Mouse (Mus musculus): Measurements from ENCODE around the gene Vmn1r143. TPM values are rescaled to one million over a fixed set of nuclear protein-coding genes. Genes with fewer than 3 reads are reported as not detected.
"Not testable (repeated sequence)": the region's sequence is repeated elsewhere in the genome, so short reads cannot be mapped to it uniquely, and the experiment has no call there.

The Vmn1r143 gene
- polyA plus RNA-seq (2012; ENCODE audit: insufficient read depth, insufficient read length, missing spikeins): not detected in 2 replicates

- not testable (repeated sequence) for H3K4me3 ChIP-seq (ENCODE audit: insufficient read depth, low read length); H3K27ac ChIP-seq (ENCODE audit: insufficient read depth, low read depth, low read length); H3K4me1 ChIP-seq (ENCODE audit: control insufficient read depth, insufficient read depth, low read length)
Measured at GRCm38 (mm10) chr7:22189077-22189476, at the start of gene Vmn1r143. Vmn1r143 (plus strand) TSS chr7:22189377.

- not testable (repeated sequence) for H3K27ac ChIP-seq (ENCODE audit: insufficient read depth, low read depth, low read length); H3K4me3 ChIP-seq (ENCODE audit: insufficient read depth, low read length); H3K4me1 ChIP-seq (ENCODE audit: control insufficient read depth, insufficient read depth, low read length)
Measured at GRCm38 (mm10) chr7:22163935-22164334, 25.2 kb upstream of the Vmn1r143 start, which contains the start of gene Vmn1r142. Vmn1r142 (minus strand) TSS chr7:22164035.

- H3K4me1 ChIP-seq (ENCODE audit: control insufficient read depth, insufficient read depth, low read length); H3K27ac ChIP-seq (ENCODE audit: insufficient read depth, low read depth, low read length); H3K4me3 ChIP-seq (ENCODE audit: insufficient read depth, low read length): not testable (repeated sequence)
Measured at GRCm38 (mm10) chr7:22201164-22201563, 12.0 kb downstream of the Vmn1r143 start, which contains the start of gene Gm8653. Gm8653 (minus strand) TSS chr7:22201264.

- not testable (repeated sequence) for H3K4me1 ChIP-seq (ENCODE audit: control insufficient read depth, insufficient read depth, low read length); H3K4me3 ChIP-seq (ENCODE audit: insufficient read depth, low read length); H3K27ac ChIP-seq (ENCODE audit: insufficient read depth, low read depth, low read length)
Measured at GRCm38 (mm10) chr7:22229384-22229783, 40.2 kb downstream of the Vmn1r143 start, which contains the start of gene Gm8453. Gm8453 (minus strand) TSS chr7:22229484.

Other genes with a start within 250 kb of the Vmn1r143 start
- not detected in 2 replicates for gene Vmn1r137, start 194.8 kb upstream of the Vmn1r143 start, polyA plus RNA-seq (2012; ENCODE audit: insufficient read depth, insufficient read length, missing spikeins)
- gene Vmn1r138, start 160.5 kb upstream of the Vmn1r143 start, polyA plus RNA-seq (2012; ENCODE audit: insufficient read depth, insufficient read length, missing spikeins): not detected in 2 replicates
- not detected in 2 replicates for gene Gm6176, start 133.1 kb upstream of the Vmn1r143 start, polyA plus RNA-seq (2012; ENCODE audit: insufficient read depth, insufficient read length, missing spikeins)
- gene Vmn1r139, start 120.3 kb upstream of the Vmn1r143 start, polyA plus RNA-seq (2012; ENCODE audit: insufficient read depth, insufficient read length, missing spikeins): not detected in 2 replicates
- not detected in 2 replicates for gene Gm16451, start 71.1 kb upstream of the Vmn1r143 start, polyA plus RNA-seq (2012; ENCODE audit: insufficient read depth, insufficient read length, missing spikeins)
- not detected in 2 replicates for gene Gm10666, start 54.6 kb upstream of the Vmn1r143 start, polyA plus RNA-seq (2012; ENCODE audit: insufficient read depth, insufficient read length, missing spikeins)
- gene Vmn1r142, start 25.3 kb upstream of the Vmn1r143 start, polyA plus RNA-seq (2012; ENCODE audit: insufficient read depth, insufficient read length, missing spikeins): not detected in 2 replicates
- gene Gm8653, start 11.9 kb downstream of the Vmn1r143 start, polyA plus RNA-seq (2012; ENCODE audit: insufficient read depth, insufficient read length, missing spikeins): not detected in 2 replicates
- gene Gm8453, start 40.1 kb downstream of the Vmn1r143 start, polyA plus RNA-seq (2012; ENCODE audit: insufficient read depth, insufficient read length, missing spikeins): not detected in 2 replicates
- gene Gm4187, start 140.3 kb downstream of the Vmn1r143 start, polyA plus RNA-seq (2012; ENCODE audit: insufficient read depth, insufficient read length, missing spikeins): not detected in 2 replicates
- gene Gm8660, start 181.7 kb downstream of the Vmn1r143 start, polyA plus RNA-seq (2012; ENCODE audit: insufficient read depth, insufficient read length, missing spikeins): not detected in 2 replicates
- not detected in 2 replicates for gene Vmn1r148, start 224.2 kb downstream of the Vmn1r143 start, polyA plus RNA-seq (2012; ENCODE audit: insufficient read depth, insufficient read length, missing spikeins)
- gene Vmn1r149, start 248.9 kb downstream of the Vmn1r143 start, polyA plus RNA-seq (2012; ENCODE audit: insufficient read depth, insufficient read length, missing spikeins): not detected in 2 replicates